Mouse (Mus musculus) testis, postnatal 14 days (tissue): ENCODE results near the gene Otud7b.
"Not testable (repeated sequence)": the region's sequence is repeated elsewhere in the genome, so short reads cannot be mapped to it uniquely, and the experiment has no call there.

Source experiments
- DNase-seq: peaks from one replicate; pipeline ENCODE4 v3.0.0; 2021; ENCODE audit warnings: low spot score

Otud7b gene

GRCm38 (mm10) chr3:96180727-96181477 lies 76.6 kb downstream of the Otud7b start, which contains the start of gene Sv2a:
Gene Sv2a (plus strand): TSS chr3:96181151.
- peak; percentile 29 for DNase-seq

GRCm38 (mm10) chr3:96181510-96182381 lies 77.4 kb downstream of the Otud7b start:
- no peak for DNase-seq

DNA sequence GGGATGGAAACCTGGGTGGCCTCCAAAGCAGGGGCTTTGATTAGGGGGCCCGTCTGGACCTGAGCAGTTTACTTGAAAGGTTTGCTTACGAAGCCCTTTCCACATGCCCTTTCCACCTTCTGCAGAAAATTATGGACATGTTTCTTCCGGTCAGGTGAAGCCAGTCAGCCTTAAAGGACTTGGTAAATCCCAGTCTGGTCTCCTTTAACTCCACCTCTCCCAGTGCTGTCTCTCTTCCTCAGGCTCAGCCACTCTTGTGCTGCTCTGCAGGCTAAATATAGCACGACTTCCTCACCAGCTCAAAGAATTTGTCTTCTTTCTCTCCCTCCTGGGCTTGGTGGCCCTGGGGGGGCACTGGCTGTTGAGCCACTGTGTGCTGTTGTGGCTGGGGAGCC lies 78.1 kb downstream of the Otud7b start:
- no peak for DNase-seq

- no peak for DNase-seq
These were observed 88.7 kb downstream of the Otud7b start for GRCm38 (mm10) chr3:96192977-96193376.

DNA sequence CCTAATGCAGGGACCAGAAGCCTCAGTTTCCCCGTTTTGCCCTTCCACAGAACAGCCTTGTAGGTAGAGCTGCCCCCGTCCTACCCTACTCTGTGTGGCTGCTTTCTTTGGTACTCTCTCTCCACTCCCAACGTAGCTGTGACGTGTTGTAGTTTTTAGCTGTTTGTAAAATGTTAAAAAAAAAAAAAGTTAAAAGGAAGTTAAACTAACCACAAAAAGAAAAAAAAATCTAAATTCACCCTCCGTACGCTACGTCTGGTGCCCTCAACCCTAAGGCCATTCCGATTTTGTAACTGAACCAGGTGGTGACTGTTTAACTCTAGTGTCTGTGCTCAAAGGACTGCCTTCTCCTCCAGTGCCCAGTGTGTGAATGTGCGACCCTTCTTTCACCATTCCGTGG lies 90.6 kb downstream of the Otud7b start:
- no peak for DNase-seq

DNA sequence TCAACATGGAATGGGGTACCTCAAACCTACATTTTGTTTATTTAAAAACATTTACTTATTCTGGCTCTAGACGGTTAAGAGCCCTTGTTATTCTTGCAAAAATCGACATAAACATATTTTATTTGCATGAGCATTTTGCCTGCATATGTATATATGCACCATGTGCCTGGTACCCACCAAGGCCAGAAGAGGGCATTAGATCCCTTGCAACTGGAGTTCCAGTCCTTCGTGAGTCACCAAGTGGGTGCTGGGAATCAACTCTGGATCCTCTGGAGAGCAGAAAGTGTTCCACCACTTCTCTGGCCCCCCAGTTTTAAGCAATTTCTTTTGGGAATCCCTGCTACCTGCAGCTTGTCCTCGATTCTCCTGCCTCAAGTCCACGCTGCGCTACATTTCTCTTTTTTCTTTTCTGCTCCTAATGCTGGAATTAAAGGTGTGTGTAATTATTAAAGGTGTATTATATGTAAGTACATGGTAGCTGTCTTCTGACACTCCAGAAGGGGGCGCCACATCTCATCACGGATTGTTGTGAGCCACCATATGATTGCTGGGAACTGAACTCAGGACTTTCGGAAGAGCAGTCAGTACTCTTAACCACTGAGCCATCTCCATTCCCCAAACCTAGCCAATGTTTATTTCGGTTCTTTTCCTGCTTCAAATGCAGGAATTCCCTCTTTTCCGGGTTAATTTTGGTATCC lies 91.4 kb downstream of the Otud7b start:
- DNase-seq: no peak

DNA sequence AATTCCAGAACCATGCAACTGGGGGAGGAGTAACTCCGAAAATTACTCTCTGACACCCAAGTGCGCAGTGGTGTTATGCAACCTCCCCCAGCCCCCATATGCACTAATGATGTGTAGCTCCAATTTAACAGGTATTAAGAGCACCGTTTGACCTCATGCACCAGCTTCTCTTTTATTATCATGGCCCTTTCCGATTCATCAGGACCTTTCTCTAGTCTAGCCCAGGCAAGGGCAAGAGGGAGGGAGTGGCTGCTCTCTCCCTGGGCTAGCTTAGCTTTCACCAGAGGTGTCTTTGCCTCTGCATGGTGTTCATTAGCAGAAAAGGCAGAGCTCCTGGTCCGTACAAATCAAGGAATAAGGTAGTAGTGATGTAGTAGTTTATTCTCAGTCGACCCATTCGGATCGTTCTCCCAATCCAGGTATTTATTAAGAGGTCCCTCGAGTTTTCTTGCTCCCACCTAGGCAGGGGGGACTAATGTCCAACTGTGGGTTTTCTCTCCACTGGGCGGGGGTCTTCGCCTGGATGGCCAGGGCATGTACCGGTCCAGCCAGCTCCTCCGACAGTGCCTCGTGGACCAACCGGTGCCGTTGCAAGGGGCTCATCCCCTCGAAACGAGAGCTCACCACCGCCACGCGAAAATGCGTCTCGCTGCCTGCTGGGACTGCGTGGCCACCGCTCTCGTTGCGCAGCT lies 92.3 kb downstream of the Otud7b start:
- no peak for DNase-seq

GRCm38 (mm10) chr3:96197129-96197749 lies 92.9 kb downstream of the Otud7b start:
- DNase-seq: peak; percentile 87

DNA sequence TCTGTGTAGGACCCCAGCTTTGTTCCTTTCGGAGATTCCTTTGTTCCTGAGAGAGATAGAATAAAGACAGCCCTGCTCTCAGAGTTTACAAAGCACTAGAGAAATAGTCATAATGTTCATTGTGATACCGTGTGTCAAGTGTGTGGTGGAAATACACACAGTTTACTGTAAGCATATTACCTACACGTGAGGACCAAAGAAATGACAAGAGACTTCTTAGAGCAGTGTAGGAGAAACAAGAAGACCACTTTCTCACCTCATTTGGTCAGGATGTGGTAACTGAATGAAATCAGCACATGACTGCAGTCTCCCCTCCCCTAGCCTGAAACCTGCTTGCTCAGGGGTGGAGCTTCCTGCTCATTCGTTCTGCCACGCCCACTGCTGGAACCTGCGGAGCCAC lies 93.9 kb downstream of the Otud7b start:
- DNase-seq: no peak

DNA sequence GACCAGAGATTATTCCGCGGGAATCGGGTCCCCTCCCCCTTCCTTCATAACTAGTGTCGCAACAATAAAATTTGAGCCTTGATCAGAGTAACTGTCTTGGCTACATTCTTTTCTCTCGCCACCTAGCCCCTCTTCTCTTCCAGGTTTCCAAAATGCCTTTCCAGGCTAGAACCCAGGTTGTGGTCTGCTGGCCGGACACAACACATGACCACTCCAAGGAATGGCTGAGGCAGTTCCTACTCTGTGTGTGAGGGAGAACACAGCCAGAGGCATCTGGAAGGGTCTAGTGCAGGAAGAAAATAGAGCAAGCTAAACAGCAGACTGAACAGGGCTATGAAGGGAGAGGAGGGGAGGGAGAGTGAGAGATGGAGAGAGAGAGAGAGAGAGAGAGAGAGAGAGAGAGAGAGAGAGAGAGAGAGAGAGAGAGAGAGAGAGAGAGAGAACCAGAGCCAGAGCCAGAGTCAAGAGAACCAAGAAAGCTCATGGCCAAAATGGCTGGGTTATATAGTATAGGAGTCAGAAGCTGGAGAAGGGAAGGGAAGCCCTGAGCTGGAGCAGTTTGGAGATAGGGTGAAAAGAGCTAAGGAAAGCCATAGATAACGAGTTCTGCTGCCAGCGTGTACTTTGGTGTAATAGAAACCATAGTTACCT lies 94.4 kb downstream of the Otud7b start:
- not testable (repeated sequence) for DNase-seq

GRCm38 (mm10) chr3:96199731-96200130 lies 95.4 kb downstream of the Otud7b start:
- no peak for DNase-seq

DNA sequence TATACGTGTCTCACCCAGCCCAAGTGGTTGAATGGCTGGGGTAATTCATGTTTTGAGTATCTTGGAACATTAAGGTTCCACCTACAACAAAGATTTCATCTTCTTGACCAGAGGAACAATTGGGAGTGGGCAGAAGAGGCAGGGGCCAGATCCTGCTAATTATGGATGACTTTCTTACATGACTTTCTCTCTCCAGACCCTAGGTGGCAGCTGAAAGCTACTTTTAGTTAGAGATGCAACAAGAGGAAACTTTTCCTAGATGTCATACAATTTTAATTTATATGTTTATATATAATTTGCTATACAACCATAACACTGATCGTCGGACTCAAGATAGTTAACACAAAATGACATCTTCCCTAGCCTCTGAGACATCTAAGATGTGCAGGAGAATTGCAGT lies 103.5 kb downstream of the Otud7b start:
- no peak for DNase-seq

GRCm38 (mm10) chr3:96209242-96209641 lies 104.9 kb downstream of the Otud7b start:
- DNase-seq: no peak
